Mouse (Mus musculus) adipocyte (in vitro differentiated cells): ENCODE results near the gene Map3k15.

ENCODE experiments used
- DNase-seq: peaks from one replicate; pipeline ENCODE4 v3.0.0-alpha.2; 2016; ENCODE audit warnings: low spot score

Gene Map3k15

GRCm38 (mm10) chrX:159988002-159988960 lies at the start of gene Map3k15:
Map3k15 (plus strand) TSS chrX:159988433.
- DNase-seq = no peak

GRCm38 (mm10) chrX:159942569-159942968 lies 45.7 kb upstream of the Map3k15 start:
- no peak for DNase-seq

DNA sequence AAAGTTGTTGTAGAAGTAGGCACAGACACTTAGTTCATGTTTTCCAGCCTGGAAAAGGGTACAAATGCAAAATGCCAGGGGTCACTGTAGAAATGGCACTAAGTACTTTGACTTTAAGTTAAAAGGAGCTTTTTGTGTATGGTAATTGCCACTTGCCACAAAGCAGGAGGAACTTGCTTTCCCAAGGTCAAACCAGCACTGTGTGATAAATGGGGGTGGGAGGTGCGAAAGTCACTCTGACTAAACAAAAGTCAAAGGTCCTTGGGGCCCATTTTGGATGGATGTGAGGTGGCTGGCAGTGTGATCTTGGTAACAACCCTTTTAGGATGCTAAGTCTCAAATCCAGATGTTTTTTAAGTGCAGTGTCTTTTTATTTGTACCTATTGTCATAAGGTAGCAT lies 44.6 kb upstream of the Map3k15 start:
- DNase-seq = no peak

- peak; percentile 69 for DNase-seq
Measured at GRCm38 (mm10) chrX:159953546-159954429, 34.4 kb upstream of the Map3k15 start.

DNA sequence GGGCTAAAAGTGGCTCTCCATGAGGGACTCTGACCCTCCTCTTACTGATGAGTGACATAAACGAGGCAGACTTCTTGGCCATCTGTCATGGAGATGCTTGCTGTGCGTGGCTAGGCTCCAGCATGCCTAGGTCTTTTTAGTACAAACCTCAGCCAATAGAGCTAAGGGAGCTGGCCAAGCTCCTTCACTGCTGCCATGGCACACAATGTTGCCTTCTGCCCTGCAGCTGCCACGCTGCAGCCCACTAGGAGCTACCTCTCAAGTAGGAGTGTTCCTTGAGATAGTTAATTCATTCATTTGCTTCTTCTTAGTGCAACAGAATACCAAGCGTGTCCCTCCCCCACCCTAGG lies 33.8 kb upstream of the Map3k15 start:
- DNase-seq = peak; percentile 39

DNA sequence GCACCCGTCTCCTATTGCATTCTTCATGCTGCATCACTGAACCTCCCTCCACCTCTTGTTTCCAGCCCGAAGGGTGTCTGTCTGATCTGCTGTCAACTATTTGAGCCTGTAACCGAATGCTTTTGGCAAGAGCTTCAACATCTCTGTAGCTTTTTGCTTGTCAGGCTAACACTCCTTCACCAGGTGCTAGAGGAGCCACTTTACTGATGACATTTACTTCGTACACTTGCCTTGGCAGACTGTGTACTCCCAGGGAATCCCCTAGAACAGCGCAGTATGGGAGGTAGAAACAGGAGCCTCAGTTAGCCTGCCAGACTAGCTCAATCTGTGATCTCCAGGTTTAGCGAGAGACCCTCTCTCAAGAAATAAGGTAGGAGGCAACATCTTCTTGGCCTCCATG lies 32.8 kb upstream of the Map3k15 start:
- DNase-seq = no peak

GRCm38 (mm10) chrX:159961385-159961784 lies 26.8 kb upstream of the Map3k15 start:
- no peak for DNase-seq

DNA sequence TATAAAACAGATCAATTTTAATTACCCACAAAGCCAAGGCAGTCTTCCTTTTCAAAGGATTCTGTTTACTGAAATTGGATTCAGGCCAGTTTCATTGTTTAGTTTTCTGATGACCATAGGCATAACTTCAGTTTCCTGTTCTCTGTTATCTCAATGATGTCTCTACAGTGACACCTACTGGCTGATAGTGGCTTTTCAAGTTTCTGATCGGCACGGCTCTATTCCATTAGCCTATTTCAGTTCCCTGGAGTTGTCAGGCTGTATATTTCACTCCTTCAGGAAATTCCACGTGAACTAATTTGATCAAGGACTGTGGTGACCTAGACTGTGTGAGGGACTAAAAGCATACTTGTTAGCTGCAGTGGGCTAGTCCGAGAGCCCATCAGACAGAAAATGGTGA lies 25.0 kb upstream of the Map3k15 start:
- peak; percentile 77 for DNase-seq

- peak; percentile 3 for DNase-seq
Measured at GRCm38 (mm10) chrX:159963925-159964324, 24.3 kb upstream of the Map3k15 start.

DNA sequence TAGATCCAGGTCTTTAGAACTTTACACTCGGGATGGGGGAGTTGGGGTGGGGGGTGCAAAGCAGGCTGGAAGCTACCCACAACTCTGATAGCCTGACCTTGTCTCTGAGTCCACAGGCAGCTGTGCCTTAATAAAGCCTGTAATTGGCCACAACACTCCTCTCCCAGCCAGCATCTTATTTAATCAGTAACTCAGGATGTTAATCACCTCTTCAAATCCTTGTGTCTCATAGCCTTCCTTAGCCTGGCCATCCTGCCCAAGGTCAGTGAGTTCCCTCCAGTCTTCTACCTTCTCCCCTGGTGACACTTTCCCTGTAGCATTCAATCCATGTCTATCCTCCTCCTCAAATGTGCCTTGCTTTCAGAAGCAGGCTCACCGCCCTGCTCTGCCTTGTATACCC lies 19.2 kb upstream of the Map3k15 start:
- DNase-seq = no peak

GRCm38 (mm10) chrX:159971091-159971779 lies 17.0 kb upstream of the Map3k15 start:
- no peak for DNase-seq

GRCm38 (mm10) chrX:159973730-159974129 lies 14.5 kb upstream of the Map3k15 start:
- DNase-seq = peak; percentile 48

GRCm38 (mm10) chrX:159976243-159976642 lies 12.0 kb upstream of the Map3k15 start:
- DNase-seq = no peak

DNA sequence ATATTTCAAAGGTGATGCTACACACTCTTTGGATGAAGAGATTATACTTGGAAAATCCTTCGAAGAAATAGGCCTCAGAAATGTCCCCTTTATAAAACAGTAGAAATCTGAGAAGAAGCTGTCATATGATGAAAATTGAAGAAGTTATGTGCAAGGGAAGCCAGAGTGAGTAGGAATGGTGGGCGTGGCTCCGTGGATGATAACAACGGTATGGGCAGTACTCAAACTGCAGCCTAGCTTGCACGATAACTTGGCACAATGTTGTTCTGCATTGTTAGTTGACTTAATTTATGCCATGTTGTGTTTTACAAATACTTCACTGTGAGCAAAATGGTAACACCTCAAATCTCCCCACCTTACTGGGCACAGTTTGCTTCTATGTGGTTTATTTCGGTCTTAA lies 7.6 kb downstream of the Map3k15 start:
- no peak for DNase-seq

- DNase-seq = no peak
Measured at GRCm38 (mm10) chrX:160053306-160053705, 65.1 kb downstream of the Map3k15 start.

GRCm38 (mm10) chrX:160054643-160055042 lies 66.4 kb downstream of the Map3k15 start:
- DNase-seq = no peak

GRCm38 (mm10) chrX:160091973-160092372 lies 103.7 kb downstream of the Map3k15 start:
- no peak for DNase-seq

DNA sequence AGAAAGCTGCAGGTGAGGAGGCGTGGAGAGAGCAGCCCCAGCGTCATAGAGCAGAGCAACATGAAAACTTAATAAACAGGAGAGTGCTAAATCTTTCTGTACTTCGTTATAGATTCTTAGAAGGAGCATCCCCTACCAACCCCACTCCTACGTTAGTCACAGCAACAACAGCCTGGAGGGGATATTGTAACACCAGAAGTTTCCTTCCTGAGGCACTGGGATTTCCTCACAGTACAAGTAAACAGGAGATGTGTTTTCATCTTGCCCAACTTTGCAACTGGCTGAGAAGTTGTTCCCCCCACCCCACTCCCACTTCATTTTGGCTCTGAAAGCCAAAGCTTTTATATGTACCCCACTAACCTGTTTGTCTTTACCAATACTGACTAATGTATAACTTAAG lies 119.6 kb downstream of the Map3k15 start:
- DNase-seq = no peak

DNA sequence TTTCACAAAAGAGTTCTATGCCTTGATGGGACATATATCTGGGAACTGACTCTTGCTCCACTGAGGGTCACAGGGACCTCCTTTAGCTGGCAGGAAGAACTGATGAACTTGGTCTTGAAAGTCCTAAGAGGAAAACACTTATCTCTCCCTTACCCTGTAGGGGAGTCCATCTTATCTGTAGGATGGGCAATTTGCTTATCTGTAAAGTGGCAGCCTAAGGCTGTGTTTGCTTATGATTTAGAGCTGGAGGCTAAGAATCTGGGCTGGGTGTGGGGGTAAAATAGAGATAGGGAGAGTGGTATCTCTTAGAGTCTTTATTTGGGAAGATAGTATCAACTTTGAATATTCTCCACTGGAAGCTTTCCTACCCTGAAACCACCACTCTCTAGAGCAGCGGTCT lies 125.5 kb downstream of the Map3k15 start:
- DNase-seq = no peak

DNA sequence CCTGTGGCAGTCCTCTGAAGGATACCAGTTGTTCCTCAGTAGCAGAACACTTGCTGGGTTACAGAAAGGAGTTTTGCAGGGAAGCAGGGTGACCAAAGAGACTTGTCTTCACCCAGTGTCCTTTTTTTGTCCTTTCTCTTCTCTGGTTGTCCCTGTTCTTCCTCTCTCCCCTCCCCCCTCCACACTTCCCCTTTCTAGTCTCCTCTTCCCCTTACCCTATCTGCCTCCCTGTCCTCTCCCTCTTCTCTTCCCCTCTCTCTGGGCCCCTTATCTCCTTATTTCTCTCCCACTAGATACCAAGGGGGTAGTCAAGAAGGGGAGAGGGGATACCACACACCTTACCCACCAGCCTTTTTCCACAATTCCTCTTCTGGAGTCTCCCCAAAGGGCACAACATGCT lies 127.8 kb downstream of the Map3k15 start:
- DNase-seq = no peak

DNA sequence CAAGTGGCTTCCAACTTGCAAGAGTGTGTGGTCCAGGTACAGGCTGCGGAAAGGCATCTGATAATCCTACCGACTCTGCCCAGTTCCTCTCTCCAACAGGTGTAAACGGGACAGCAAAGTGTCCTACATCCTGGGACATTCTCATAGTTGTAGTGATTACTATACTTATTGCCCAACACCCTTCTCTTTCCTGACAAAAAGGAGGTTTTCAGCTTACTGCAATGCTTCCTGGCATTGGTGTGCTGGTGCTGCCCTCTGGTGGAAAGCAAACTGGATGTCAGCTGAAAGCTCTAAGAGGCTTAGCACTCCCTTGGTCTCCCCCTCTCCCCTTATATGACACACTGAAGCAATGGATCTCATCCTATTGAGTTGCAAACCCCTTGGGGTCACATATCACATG lies 128.4 kb downstream of the Map3k15 start:
- peak; percentile 71 for DNase-seq

GRCm38 (mm10) chrX:160134136-160134843 lies 146.1 kb downstream of the Map3k15 start:
- DNase-seq = no peak
